Mouse (Mus musculus) lung, postnatal 0 days (tissue): ENCODE measurements at regions not wholly inside any gene's neighbourhood (a gene's known extent, or its start where the extent isn't known, plus 50 kb on each side); places are given as distances from the start of the nearest gene placed in this dataset.

Experiments
- ATAC-seq: fragments of 200-750 bp; cut with Nextera tagmentation; 2 replicates; pipeline ENCODE4 v1.8.0; 2017; ENCODE audit warnings: moderate library complexity
- DNase-seq: peaks from one replicate; pipeline ENCODE4 v3.0.0-alpha.2; 2016; ENCODE audit warnings: low spot score
- H3K27ac ChIP-seq: fragments of 300-500 bp; sonication (generic); 2 replicates; pipeline ENCODE4 v1.5.1; 2014; ENCODE audit warnings: antibody characterized with exemption, mild to moderate bottlenecking, low read length, mixed read lengths
- H3K27me3 ChIP-seq: fragments of 300-500 bp; sonication (generic); replicated peaks from 2 replicates; pipeline ENCODE4 v1.6.1; 2014; ENCODE audit warnings: low read length, mixed read lengths; ENCODE audit not compliant: insufficient read depth
- H3K36me3 ChIP-seq: fragments of 300-500 bp; sonication (generic); 2 replicates; pipeline ENCODE4 v1.6.1; 2014; ENCODE audit warnings: low read length, mixed read lengths; ENCODE audit not compliant: insufficient read depth
- H3K4me1 ChIP-seq: fragments of 300-500 bp; sonication (generic); 2 replicates; pipeline ENCODE4 v1.6.1; 2014; ENCODE audit warnings: antibody characterized with exemption, low read depth, low read length, mixed read lengths; ENCODE audit not compliant: insufficient read depth
- H3K4me2 ChIP-seq: fragments of 300-500 bp; sonication (generic); replicated peaks from 2 replicates; pipeline ENCODE4 v1.6.1; 2014; ENCODE audit warnings: low read depth, mild to moderate bottlenecking, low read length, moderate library complexity, mixed read lengths
- H3K4me3 ChIP-seq: fragments of 300-500 bp; sonication (generic); 2 replicates; pipeline ENCODE4 v1.5.1; 2014; ENCODE audit warnings: low read depth, low read length
- H3K9ac ChIP-seq: fragments of 300-500 bp; sonication (generic); replicated peaks from 2 replicates; pipeline ENCODE4 v1.6.1; 2014; ENCODE audit warnings: low read depth, mild to moderate bottlenecking
- H3K9me3 ChIP-seq: fragments of 300-500 bp; sonication (generic); 2 replicates; pipeline ENCODE4 v1.6.1; 2016; ENCODE audit warnings: low read length, mixed read lengths
- CTCF ChIP-seq: IDR thresholded peaks from 2 replicates; pipeline ENCODE4 v1.5.1; 2016; ENCODE audit warnings: antibody characterized with exemption, mild to moderate bottlenecking
- EP300 ChIP-seq: IDR thresholded peaks from 2 replicates; pipeline ENCODE4 v1.6.1; 2016; ENCODE audit warnings: antibody characterized with exemption, mild to moderate bottlenecking, control low read depth
- WGBS: fragments of 180-500 bp; shearing (Covaris S2); extraction: QIAGEN DNeasy Blood & Tissue Kit; methylation state at CpG from one replicate; pipeline ENCODE4 v1.1.7; 2014; 5-methylcytosine and 5-hydroxymethylcytosine counted together

DNA sequence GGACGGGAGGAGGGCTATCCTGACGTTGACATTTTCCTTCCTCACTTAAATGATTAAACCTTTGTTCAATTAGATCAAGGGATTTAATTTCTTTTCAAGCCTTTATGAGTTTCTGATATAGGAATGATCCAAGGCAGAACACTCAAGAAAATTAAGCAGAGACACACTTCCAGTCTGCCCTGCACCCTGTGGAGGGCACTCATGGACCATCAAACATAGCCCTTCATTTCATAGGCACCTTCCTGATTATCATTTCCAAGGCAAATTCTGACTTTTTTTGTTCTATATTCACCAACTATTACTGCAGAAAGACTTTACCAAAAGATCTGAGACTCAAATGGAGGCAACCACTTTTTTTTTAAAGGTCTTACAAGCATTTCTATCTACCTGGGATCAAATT is 91.6 kb upstream of the Tmprss15 start:
- ATAC-seq (no peak), DNase-seq (no peak)
- H3K4me1 ChIP-seq, result no peaks in the 10 kb centered on the region
- no peak overlapping the region for H3K9ac ChIP-seq
- TF ChIP-seq EP300 (no peak), CTCF (no peak)
- no peak overlapping the region for H3K4me3 ChIP-seq
- H3K27me3 ChIP-seq, result no peaks in the 10 kb centered on the region
- 78% methylated on average over 2 of the region's 2 CpGs for WGBS
- no peak overlapping the region for H3K4me2 ChIP-seq
- no peak overlapping the region for H3K27ac ChIP-seq
- no peaks in the 10 kb centered on the region for H3K36me3 ChIP-seq
- H3K9me3 ChIP-seq, result no peaks in the 10 kb centered on the region

DNA sequence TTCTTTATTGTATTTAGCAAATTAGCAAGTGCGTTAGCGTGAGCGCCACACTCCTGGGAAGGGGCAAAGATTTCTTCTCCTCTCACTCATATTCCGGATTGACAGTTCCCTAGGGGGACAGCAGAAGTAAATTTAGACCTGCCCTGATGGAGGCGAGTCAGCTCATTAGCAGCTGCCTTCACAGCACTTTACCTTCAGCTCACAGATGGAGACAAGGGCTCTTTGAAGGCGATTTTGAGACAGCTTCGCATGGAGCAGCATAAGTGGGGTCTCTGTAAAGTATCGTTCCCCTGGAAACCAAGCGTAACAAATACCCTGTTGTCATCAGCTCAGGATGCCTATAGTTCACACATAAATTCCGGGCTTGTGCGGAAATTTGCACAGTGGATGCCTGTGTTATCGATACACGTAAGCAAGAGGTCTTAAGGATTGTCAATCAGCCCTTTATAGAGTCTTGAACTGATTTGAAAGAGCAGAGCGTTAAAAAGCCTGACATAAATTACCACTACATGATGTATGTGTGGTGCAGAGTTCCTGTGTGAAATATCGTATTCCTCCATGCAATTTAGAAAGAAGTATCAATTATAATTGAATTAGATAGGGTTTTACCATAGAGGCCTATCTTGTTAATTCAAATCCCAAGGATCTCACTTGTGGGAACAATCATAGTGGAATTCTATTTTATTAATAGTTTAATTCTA is 86.6 kb upstream of the Tmprss15 start:
- TF ChIP-seq CTCF (no peak), EP300 (no peak)
- H3K4me1 ChIP-seq, result no peaks in the 10 kb centered on the region
- H3K4me3 ChIP-seq, result no peak overlapping the region
- 78% methylated on average over 15 of the region's 15 CpGs for WGBS
- H3K27me3 ChIP-seq, result no peaks in the 10 kb centered on the region
- DNase-seq, result no peak
- no peaks in the 10 kb centered on the region for H3K36me3 ChIP-seq
- ATAC-seq, result no peak
- H3K4me2 ChIP-seq, result no peak overlapping the region
- no peak overlapping the region for H3K27ac ChIP-seq
- no peaks in the 10 kb centered on the region for H3K9me3 ChIP-seq
- H3K9ac ChIP-seq, result no peak overlapping the region

DNA sequence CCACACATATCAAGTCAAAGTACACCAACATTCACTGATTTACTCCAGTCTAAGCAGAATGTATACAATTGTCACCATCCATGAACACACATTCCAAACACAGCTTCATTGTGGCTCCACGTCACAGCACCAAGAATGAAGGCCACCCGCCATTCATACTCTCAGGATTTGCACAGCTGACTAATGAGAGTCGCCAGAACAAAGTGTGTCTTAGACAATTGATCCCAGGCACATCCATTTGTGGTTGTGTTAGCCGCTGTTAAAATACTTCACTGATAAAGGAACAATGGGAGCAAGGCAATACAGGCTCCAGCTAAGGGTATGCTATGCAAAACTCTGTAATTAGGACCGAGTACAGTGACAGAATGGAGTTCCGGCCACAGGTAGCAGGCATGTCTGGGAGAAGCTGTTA is 85.9 kb upstream of the Tmprss15 start:
- Histone ChIP-seq H3K9me3 (no peaks in the 10 kb centered on the region), H3K27me3 (no peaks in the 10 kb centered on the region), H3K4me1 (no peaks in the 10 kb centered on the region), H3K36me3 (no peaks in the 10 kb centered on the region), H3K27ac (no peak overlapping the region), H3K9ac (no peak overlapping the region), H3K4me2 (no peak overlapping the region), H3K4me3 (no peak overlapping the region)
- TF ChIP-seq CTCF (no peak), EP300 (no peak)
- ATAC-seq (no peak), DNase-seq (no peak)
- WGBS, result 71% methylated on average over 6 of the region's 6 CpGs

DNA sequence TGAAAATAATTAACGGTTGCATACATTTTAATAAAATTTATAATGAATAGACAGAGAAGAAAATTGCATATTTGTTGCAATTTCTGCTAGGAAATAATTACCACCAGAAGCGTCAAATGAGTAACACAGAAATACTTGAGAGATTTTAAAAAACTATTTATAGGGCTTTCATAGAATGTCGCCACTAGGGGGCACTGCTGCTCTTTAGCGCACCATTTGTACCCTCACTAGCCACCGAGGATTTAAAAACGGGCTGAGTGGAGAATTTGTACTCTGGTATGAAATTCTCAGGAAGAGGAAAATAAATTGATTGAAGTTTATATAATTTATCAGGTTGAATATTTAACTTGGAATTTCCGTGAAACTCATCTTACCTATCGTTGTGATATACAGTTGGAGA is 77.3 kb upstream of the Tmprss15 start:
- DNase-seq (peak; percentile 75), ATAC-seq (no peak)
- no peak for TF ChIP-seq EP300
- peak; percentile 73 for TF ChIP-seq CTCF
- H3K27ac ChIP-seq, result no peak overlapping the region
- WGBS, result 10% methylated on average over 8 of the region's 8 CpGs
- no peak overlapping the region for H3K9ac ChIP-seq
- no peaks in the 10 kb centered on the region for H3K27me3 ChIP-seq
- H3K36me3 ChIP-seq, result no peaks in the 10 kb centered on the region
- H3K9me3 ChIP-seq, result no peaks in the 10 kb centered on the region
- H3K4me3 ChIP-seq, result no peak overlapping the region
- H3K4me2 ChIP-seq, result no peak overlapping the region
- no peaks in the 10 kb centered on the region for H3K4me1 ChIP-seq

DNA sequence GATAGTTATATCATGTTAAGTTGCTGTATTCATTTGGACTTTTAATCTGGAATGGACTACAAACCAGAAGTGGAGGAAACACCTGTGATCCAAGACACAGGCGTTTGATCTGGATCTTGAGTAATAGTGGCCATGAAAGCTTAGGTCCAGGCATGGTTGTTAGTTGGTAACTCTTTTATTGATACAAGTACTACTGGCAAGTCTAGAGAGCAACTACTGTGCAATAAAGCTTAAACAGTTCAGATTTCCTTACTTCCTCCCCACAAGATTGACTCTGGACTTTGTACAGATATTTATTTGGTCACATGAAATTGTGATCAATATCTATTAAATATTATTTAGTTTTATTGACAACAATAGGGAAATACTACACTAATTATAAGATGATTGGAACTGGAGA is 51.9 kb upstream of the Tmprss15 start:
- Histone ChIP-seq H3K9ac (no peak overlapping the region), H3K9me3 (no peaks in the 10 kb centered on the region), H3K36me3 (no peaks in the 10 kb centered on the region), H3K4me1 (no peaks in the 10 kb centered on the region), H3K4me2 (no peak overlapping the region), H3K27me3 (no peaks in the 10 kb centered on the region), H3K4me3 (no peak overlapping the region), H3K27ac (no peak overlapping the region)
- no peak for DNase-seq
- 82% methylated on average over 1 of the region's 1 CpGs for WGBS
- TF ChIP-seq CTCF (no peak), EP300 (no peak)
- ATAC-seq, result no peak
